Mouse (Mus musculus): Measurements from ENCODE around the gene Pard6b.
"Not testable (repeated sequence)": the region's sequence is repeated elsewhere in the genome, so short reads cannot be mapped to it uniquely, and the experiment has no call there.

Pard6b gene

DNA sequence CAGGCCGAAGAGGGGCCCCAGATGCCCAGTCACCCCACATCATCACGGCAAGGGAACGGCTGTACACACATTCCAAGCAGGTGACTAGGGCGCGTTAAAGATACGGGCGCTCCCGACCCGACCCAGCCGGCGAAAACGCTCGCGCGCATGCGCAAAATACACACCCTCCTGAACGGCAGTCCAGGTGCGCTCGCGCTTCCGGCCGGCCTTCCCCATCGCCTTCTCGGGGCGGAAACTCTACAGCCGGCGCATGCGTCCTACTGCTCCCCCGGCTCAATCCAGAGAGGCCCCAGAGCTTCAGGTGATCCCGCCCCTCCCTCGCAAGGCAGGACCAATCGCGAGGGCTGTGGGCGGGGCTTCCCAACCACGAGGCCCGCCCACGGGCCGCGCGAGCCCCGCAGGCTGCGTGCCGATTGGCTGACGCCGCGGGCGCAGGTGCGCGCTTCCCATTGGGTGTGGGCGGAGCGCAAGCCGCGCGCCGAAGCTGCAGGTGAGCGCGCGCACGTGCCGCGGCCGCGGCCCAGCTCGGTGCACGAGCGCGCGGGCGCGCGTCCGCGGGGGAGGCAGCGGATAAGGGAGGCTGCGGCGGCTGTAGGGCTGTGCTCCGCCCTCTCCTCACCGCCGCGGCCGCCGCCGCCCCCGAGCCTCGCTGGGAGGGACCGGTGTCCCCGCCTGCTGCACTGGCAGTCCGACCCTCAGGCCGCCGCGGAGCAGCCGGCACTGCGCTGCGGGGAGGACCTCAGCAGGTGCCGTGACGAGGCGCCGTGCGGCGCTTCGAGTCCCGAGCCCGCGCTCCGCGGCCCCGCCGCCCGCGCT is at the start of gene Pard6b:
Gene Pard6b (plus strand): TSS at position 574 of the 816 bp plus-strand sequence.
- DNase-seq (ENCODE audit: low spot score in 2 of 2) = peak; percentile 94 to 96

DNA sequence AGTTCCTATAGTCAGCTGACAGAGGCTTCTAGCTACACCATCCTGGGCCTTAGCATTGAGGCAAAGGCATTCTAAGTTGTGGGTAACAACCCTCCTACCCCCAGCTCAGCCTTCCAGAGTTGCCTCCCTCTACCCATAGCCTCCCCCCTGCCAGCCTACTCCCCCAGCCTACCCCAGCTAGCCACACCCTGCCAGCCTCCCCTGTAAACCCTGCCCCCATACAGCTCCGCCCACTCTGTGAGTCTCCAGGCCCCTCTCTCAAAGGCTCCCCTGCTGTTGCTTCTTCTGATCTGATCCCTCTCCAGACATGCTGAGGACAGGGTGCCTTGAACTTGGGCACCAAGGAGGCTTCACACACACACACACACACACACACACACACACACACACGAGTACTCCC is 49.0 kb upstream of the Pard6b start:
- no peak for DNase-seq (ENCODE audit: low spot score in 2 of 2)

GRCm38 (mm10) chr2:168033905-168034304 is 46.9 kb upstream of the Pard6b start:
- DNase-seq (ENCODE audit: low spot score in 2 of 2) = no peak

DNA sequence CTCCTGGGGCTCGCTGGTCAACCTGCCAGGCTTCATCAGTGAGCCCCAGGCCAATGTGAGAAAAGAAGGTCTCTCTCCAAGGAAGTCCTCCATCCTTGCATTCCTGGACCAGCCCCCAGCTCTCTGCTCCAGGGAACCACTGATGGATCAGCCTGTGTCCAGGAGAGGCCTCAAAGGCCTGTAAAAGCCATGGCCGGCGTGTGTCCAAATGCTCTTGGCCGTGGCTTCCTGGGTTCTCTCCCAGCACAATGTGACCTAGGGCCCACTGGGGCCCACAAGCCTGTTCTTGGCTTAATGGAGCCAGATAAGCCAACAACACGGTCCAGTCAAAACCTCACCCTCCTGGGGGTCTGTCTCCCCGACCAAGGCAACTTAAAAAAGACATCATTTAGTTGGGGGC is 44.9 kb upstream of the Pard6b start:
- no peak for DNase-seq (ENCODE audit: low spot score in 2 of 2)

GRCm38 (mm10) chr2:168037063-168037462 is 43.7 kb upstream of the Pard6b start:
- DNase-seq (ENCODE audit: low spot score in 2 of 2) = no peak

DNA sequence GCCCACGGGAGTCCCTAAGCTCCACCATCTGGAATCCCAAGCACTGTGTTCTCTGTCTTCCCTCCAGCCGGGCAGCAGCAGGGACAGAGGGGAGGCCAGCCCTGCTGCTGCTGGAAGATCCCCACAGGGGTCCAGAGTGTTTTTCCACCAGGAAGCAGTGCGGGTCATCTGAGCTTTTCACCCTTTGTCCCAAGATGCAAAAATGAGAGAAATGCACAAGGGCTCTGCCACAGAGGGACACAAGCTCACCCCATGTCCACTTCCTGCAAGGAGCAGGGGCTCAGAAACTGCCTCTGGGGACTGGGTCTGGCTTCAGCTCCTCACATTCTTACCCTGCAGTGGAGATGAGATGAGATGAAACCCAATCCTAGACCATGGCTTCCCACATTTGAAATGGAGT is 40.1 kb upstream of the Pard6b start:
- no peak for DNase-seq (ENCODE audit: low spot score in 2 of 2)

DNA sequence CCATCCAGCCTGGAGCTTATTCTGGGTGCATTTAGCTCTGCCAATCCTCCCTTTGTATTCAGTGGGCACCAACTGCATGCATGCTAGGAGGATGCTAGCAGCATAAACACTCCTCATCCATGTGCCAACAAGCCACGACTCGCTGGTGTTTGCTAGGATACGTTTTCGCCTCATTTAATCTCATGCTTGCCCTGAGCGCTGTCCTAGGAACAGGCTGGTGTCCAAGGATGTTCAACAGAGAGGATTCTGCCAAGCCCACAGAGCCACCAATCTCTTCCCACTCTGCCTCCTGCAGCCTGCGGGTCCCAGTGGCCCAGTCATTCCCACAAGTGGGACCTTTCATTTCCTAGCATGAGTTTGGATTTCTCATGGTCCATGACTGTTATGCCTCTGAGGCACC is 38.8 kb upstream of the Pard6b start:
- DNase-seq (ENCODE audit: low spot score in 2 of 2) = no peak

DNA sequence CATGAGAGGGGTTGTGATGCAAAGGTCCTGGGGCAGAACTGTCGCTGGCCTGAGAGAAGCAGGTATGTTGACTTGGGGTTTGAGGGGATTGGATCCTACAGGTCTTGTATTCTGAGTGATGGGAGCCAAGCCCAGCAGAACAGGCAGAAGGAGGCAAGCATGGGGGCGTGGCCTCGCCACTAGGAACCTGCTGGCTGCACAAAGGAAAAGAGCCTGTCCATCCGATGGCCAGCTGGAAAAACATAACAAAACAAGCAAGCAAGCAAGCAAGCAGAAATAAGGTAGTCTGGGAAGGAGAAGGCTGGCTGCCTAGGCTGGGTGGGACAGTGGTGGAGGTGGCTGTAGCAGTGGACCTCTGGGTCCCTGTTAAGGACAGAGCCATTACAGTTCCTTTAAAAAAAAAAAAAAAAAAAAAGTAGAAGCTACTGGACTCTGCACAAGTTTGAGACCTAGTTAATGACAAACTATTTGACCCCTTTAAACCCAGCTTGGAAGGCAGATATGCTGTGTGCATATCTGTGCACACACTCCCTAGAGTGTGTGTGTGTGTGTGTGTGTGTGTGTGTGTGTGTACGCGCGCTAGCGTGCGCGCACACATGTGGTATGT is 36.0 kb upstream of the Pard6b start:
- DNase-seq (ENCODE audit: low spot score in 2 of 2) = no peak

DNA sequence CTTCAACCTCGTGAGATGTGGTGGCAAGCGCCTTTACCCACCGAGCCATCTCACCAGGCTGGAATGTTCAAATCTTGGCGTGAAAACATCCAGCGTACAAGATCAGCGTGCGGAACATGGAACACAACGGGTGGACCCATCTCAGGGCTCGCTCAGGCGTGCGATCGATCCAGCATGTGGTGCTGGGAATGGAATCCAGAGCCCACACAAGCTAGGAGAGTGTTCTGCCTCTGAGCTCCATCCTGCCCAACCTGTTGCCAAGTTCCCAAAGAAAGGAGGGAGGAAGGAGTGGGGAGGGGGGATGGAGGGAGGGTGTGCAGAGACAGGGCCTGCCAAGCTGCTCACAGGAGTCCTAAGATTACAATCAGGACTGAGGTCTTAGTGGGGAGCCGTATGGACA is 35.4 kb upstream of the Pard6b start:
- DNase-seq (ENCODE audit: low spot score in 2 of 2) = no peak

DNA sequence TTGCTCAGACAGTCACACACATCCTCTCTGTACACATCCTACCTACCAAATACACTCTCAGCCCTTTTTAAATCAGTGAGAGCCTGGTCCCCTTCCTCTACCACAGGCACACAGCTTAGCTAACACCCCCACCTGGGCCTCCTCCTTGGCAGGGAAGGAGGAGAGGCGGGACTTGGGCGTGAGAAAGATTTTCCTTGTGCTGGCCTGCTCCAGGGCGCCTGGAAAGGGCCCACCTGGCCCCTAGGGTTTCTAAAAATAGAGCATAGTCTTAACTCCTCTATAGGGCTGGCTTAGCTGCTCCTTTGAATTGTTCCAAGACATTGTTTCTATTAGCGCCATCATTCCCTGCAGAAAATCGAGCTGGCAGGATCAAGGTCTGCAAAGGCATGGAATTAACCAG is 35.0 kb upstream of the Pard6b start:
- no peak for DNase-seq (ENCODE audit: low spot score in 2 of 2)

GRCm38 (mm10) chr2:168046467-168046866 is 34.3 kb upstream of the Pard6b start:
- no peak for DNase-seq (ENCODE audit: low spot score in 2 of 2)

DNA sequence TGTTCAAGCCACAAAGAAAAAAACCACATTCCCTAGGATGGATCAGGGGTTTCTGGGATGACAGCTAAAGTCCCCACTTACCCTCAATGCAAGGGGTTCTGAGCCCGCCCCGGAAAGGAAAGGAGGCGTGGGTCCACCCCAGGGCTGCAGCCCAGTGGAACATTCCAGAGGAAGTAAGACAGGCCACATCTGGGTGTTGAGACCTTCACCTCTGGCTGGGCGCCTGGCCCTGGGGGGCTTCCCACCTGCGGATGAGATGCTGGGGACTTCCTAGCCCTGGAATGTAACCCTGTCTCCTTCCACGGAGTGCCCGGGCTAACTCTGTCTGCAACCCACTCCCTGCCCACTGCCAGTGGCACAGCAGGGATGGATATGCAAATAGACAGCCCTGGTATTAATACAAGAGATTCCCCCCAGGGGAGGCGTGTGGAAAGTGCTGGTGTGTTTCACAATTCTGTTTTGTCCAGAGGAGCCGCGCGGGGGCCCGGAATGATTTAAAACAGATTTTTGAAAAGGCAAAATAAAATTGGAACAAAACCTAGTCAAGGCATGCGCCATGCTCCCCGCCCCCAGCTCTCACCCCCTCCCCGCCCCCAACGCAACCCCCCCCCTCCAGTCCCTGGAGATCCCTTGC is 31.7 kb upstream of the Pard6b start:
- DNase-seq (ENCODE audit: low spot score in 2 of 2) = no peak

DNA sequence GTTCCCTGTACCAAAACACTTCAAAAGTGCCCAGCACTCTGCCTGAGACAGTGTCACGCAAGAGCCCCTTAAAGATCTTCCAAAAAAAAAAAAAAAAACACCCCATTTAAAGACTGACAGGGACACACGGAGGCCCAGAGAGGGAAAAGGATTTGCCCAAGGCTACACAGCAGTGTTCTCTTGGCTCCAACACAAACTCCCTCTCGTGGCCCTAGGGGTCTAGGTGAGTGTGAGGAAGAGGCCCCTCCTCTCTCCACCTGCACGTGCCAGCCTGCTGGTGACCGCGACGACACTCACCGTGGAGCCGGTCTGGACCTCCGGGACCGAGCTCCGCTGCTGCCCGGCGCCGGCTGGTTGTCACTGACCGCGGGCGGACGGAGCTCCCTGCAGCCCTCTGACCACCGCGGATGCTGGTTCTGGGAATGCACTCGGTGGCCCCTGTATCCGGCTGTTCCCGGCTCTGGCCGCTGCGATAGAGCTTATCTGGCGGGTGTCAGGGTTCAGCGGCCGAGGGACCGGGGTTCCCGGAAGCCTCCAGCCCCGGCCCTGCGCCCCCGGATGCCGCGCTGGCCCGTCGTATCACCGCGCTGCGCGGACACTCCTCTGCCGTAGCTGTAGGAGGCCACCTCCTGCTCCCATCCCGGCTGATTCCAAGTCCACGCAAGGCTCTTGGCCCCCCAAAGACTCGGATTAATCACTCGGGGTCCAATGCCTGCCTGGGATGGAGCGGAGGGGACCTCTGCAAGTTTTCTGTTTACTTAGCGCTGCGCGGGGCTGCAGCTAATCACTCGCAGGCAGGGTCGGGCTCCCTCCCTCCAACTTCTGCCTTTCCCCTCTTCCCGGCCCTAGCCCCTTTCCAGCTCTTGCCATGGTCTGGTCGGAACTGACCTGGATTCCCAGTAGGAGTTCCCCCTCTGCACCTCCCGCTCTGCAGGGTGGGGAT is 30.5 kb upstream of the Pard6b start:
- DNase-seq (ENCODE audit: low spot score in 2 of 2) = no peak

GRCm38 (mm10) chr2:168052156-168052555 is 28.6 kb upstream of the Pard6b start:
- DNase-seq (ENCODE audit: low spot score in 2 of 2) = no peak

DNA sequence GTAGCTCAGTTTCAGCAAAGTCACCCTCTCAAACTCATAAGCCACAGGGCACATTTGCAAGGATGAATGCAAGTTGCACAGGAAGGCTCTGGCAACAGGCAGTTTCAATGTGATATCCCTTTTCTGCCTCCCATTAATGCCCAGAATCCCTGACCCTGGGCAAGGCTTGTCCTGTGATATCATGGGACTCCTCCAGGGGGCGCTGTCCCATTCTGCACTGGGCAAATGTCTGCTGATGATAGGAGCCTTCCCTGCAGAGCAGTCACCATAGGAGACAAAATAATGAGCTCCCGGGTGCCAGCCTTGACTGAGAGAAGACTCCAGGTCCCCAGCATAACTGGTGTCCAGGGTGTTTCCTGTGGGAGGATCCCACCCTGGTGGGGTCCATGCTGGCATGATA is 28.1 kb upstream of the Pard6b start:
- DNase-seq (ENCODE audit: low spot score in 2 of 2) = no peak

GRCm38 (mm10) chr2:168054142-168054541 is 26.7 kb upstream of the Pard6b start:
- DNase-seq (ENCODE audit: low spot score in 2 of 2) = no peak

- no peak for DNase-seq (ENCODE audit: low spot score in 2 of 2)
Measured at GRCm38 (mm10) chr2:168055910-168056665, 24.7 kb upstream of the Pard6b start.

DNA sequence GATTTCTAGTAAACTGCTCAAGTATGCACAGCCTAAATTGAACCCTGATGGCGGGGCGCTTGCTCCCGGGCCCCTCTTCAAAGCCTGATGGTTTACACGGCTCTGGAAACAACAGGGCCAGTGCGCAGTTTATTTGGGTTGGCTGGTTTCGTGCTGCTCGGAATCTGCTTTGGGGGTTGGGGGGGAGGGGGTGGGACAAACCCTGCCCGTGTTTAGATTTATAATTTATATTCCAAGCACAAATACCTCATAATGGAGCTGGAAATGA is 24.2 kb upstream of the Pard6b start:
- no peak for DNase-seq (ENCODE audit: low spot score in 2 of 2)

- DNase-seq (ENCODE audit: low spot score in 2 of 2) = not testable (repeated sequence)
Measured at GRCm38 (mm10) chr2:168057876-168058275, 22.9 kb upstream of the Pard6b start.

DNA sequence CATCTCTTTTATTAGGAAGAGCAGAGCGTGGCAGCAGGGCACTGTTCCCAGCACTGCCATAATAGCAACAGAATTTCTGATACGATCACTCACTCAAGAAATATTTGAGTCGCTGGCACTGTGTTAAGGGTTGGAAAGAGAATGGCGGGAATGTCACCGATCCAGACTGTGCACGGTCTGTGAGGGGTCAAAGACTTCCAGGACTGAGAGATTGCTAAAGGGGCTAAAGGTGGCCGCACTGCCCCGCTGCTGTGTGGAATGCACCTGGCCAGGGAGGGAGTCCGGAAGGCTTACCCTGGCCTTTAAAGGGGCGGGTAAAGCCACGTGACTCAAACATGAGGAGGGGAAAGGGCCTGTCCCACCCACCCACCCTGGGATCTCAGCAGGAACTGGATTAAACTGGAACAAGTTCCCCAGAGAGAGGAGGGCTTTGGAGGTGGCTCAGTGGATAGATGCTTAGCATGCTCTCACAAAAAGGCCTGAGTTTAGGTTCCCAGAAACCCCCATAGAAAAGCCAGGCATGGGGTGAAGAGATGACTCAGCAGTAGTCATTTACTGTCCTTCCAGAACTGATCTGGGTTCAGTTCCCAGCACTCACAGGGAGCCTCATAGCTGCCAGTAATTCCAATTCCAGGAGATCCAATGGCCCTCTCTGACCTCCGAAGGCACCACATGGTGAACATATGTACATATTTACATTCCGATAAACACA is 22.2 kb upstream of the Pard6b start:
- no peak for DNase-seq (ENCODE audit: low spot score in 2 of 2)
